Mouse (Mus musculus): ENCODE data around the gene Ttc34. TPM values are rescaled to one million over a fixed set of nuclear protein-coding genes. Genes with fewer than 3 reads are reported as not detected.

Ttc34 gene
- polyA plus RNA-seq, 1 experiment from 2014 or later: 0.32 TPM

GRCm38 (mm10) chr4:154895549-154895948 lies 58.3 kb downstream of the Ttc34 start:
- Histone ChIP-seq H3K27ac (replicated peaks; ENCODE audit: low read depth, low read length) (no peak overlapping the region), H3K4me2 (ENCODE audit: low read depth, severe bottlenecking) (no peak overlapping the region), H3K9me3 (ENCODE audit: control insufficient read depth, low read length) (no peaks in the 10 kb centered on the region), H3K36me3 (ENCODE audit: control insufficient read depth, insufficient read depth, low read length) (no peaks in the 10 kb centered on the region), H3K4me1 (ENCODE audit: control insufficient read depth, insufficient read depth, low read length) (peaks cover 11% of the 10 kb centered on the region), H3K9ac (ENCODE audit: low read length) (no peak overlapping the region), H3K4me3 (ENCODE audit: low read depth, low read length) (no peak overlapping the region), H3K27me3 (ENCODE audit: control insufficient read depth, insufficient read depth, low read length) (no peaks in the 10 kb centered on the region)
- WGBS: 78% methylated on average over 5 of the region's 5 CpGs
- ATAC-seq (ENCODE audit: insufficient number of reproducible peaks, low FRiP score, low TSS enrichment, low read depth) (no peak), DNase-seq (ENCODE audit: low spot score) (no peak)

GRCm38 (mm10) chr4:154897676-154898465 lies 60.6 kb downstream of the Ttc34 start:
- Histone ChIP-seq H3K4me3 (ENCODE audit: low read depth, low read length) (peak overlapping the region; percentile 49), H3K27ac (replicated peaks; ENCODE audit: low read depth, low read length) (no peak overlapping the region), H3K4me2 (ENCODE audit: low read depth, severe bottlenecking) (peak overlapping the region; percentile 80), H3K9me3 (ENCODE audit: control insufficient read depth, low read length) (no peaks in the 10 kb centered on the region), H3K9ac (ENCODE audit: low read length) (peak overlapping the region; percentile 59), H3K36me3 (ENCODE audit: control insufficient read depth, insufficient read depth, low read length) (no peaks in the 10 kb centered on the region), H3K4me1 (ENCODE audit: control insufficient read depth, insufficient read depth, low read length) (peaks cover 11% of the 10 kb centered on the region), H3K27me3 (ENCODE audit: control insufficient read depth, insufficient read depth, low read length) (no peaks in the 10 kb centered on the region)
- 71% methylated on average over 6 of the region's 6 CpGs for WGBS
- no peak for DNase-seq (ENCODE audit: low spot score)
- no peak for ATAC-seq (ENCODE audit: insufficient number of reproducible peaks, low FRiP score, low TSS enrichment, low read depth)

GRCm38 (mm10) chr4:154898506-154899446 lies 61.5 kb downstream of the Ttc34 start, which contains the start of gene Fam213b:
Gene Fam213b (minus strand): TSS chr4:154899135.
- peak within 1 kb of the TSS; percentile 59 for H3K9ac ChIP-seq (ENCODE audit: low read length)
- no peaks in the 10 kb centered on the region for H3K9me3 ChIP-seq (ENCODE audit: control insufficient read depth, low read length)
- 0 out of 2 replicates have a peak within 1 kb of the TSS, but pooled peaks have one; percentile 45 for H3K27ac ChIP-seq (replicated peaks; ENCODE audit: low read depth, low read length)
- H3K4me1 ChIP-seq (ENCODE audit: control insufficient read depth, insufficient read depth, low read length): peaks cover 11% of the 10 kb centered on the region
- peak; percentile 89 for DNase-seq (ENCODE audit: low spot score)
- WGBS: 3% methylated on average over 43 of the region's 43 CpGs
- peak within 1 kb of the TSS; percentile 49 for H3K4me3 ChIP-seq (ENCODE audit: low read depth, low read length)
- H3K27me3 ChIP-seq (ENCODE audit: control insufficient read depth, insufficient read depth, low read length): no peaks in the 10 kb centered on the region
- peak within 1 kb of the TSS; percentile 80 for H3K4me2 ChIP-seq (ENCODE audit: low read depth, severe bottlenecking)
- peak; percentile 94 for ATAC-seq (ENCODE audit: insufficient number of reproducible peaks, low FRiP score, low TSS enrichment, low read depth)
- no peaks in the 10 kb centered on the region for H3K36me3 ChIP-seq (ENCODE audit: control insufficient read depth, insufficient read depth, low read length)

GRCm38 (mm10) chr4:154902371-154902770 lies 65.1 kb downstream of the Ttc34 start:
- H3K9me3 ChIP-seq (ENCODE audit: control insufficient read depth, low read length): no peaks in the 10 kb centered on the region
- no peak overlapping the region for H3K27ac ChIP-seq (replicated peaks; ENCODE audit: low read depth, low read length)
- ATAC-seq (ENCODE audit: insufficient number of reproducible peaks, low FRiP score, low TSS enrichment, low read depth) (no peak), DNase-seq (ENCODE audit: low spot score) (no peak)
- H3K27me3 ChIP-seq (ENCODE audit: control insufficient read depth, insufficient read depth, low read length): no peaks in the 10 kb centered on the region
- H3K9ac ChIP-seq (ENCODE audit: low read length): no peak overlapping the region
- H3K4me1 ChIP-seq (ENCODE audit: control insufficient read depth, insufficient read depth, low read length): peaks cover 15% of the 10 kb centered on the region
- no peak overlapping the region for H3K4me3 ChIP-seq (ENCODE audit: low read depth, low read length)
- H3K36me3 ChIP-seq (ENCODE audit: control insufficient read depth, insufficient read depth, low read length): no peaks in the 10 kb centered on the region
- 87% methylated on average over 2 of the region's 2 CpGs for WGBS
- H3K4me2 ChIP-seq (ENCODE audit: low read depth, severe bottlenecking): no peak overlapping the region

- H3K4me3 ChIP-seq (ENCODE audit: low read depth, low read length): peak overlapping the region; percentile 35
- peak overlapping the region; percentile 71 for H3K4me2 ChIP-seq (ENCODE audit: low read depth, severe bottlenecking)
- DNase-seq (ENCODE audit: low spot score) (peak; percentile 86), ATAC-seq (ENCODE audit: insufficient number of reproducible peaks, low FRiP score, low TSS enrichment, low read depth) (peak; percentile 90)
- H3K27ac ChIP-seq (replicated peaks; ENCODE audit: low read depth, low read length): no peak overlapping the region
- no peaks in the 10 kb centered on the region for H3K9me3 ChIP-seq (ENCODE audit: control insufficient read depth, low read length)
- H3K27me3 ChIP-seq (ENCODE audit: control insufficient read depth, insufficient read depth, low read length): no peaks in the 10 kb centered on the region
- H3K4me1 ChIP-seq (ENCODE audit: control insufficient read depth, insufficient read depth, low read length): peaks cover 8% of the 10 kb centered on the region
- H3K36me3 ChIP-seq (ENCODE audit: control insufficient read depth, insufficient read depth, low read length): no peaks in the 10 kb centered on the region
- H3K9ac ChIP-seq (ENCODE audit: low read length): peak overlapping the region; percentile 60
- 2% methylated on average over 16 of the region's 16 CpGs for WGBS
Observed at GRCm38 (mm10) chr4:154904185-154905071, 67.2 kb downstream of the Ttc34 start.

- Histone ChIP-seq H3K4me1 (ENCODE audit: control insufficient read depth, insufficient read depth, low read length) (peaks cover 10% of the 10 kb centered on the region), H3K36me3 (ENCODE audit: control insufficient read depth, insufficient read depth, low read length) (no peaks in the 10 kb centered on the region), H3K4me2 (ENCODE audit: low read depth, severe bottlenecking) (no peak overlapping the region), H3K9me3 (ENCODE audit: control insufficient read depth, low read length) (no peaks in the 10 kb centered on the region), H3K27me3 (ENCODE audit: control insufficient read depth, insufficient read depth, low read length) (no peaks in the 10 kb centered on the region), H3K27ac (replicated peaks; ENCODE audit: low read depth, low read length) (no peak overlapping the region), H3K9ac (ENCODE audit: low read length) (no peak overlapping the region), H3K4me3 (ENCODE audit: low read depth, low read length) (no peak overlapping the region)
- WGBS: 52% methylated on average over 17 of the region's 17 CpGs
- DNase-seq (ENCODE audit: low spot score) (peak; percentile 84), ATAC-seq (ENCODE audit: insufficient number of reproducible peaks, low FRiP score, low TSS enrichment, low read depth) (peak; percentile 45; the same call in 1 of the 2 replicates)
Observed at GRCm38 (mm10) chr4:154907833-154908232, 70.6 kb downstream of the Ttc34 start.

GRCm38 (mm10) chr4:154908490-154908889 lies 71.2 kb downstream of the Ttc34 start:
- Histone ChIP-seq H3K9ac (ENCODE audit: low read length) (no peak overlapping the region), H3K27ac (replicated peaks; ENCODE audit: low read depth, low read length) (no peak overlapping the region), H3K4me1 (ENCODE audit: control insufficient read depth, insufficient read depth, low read length) (peaks cover 10% of the 10 kb centered on the region), H3K36me3 (ENCODE audit: control insufficient read depth, insufficient read depth, low read length) (no peaks in the 10 kb centered on the region), H3K4me2 (ENCODE audit: low read depth, severe bottlenecking) (no peak overlapping the region), H3K27me3 (ENCODE audit: control insufficient read depth, insufficient read depth, low read length) (no peaks in the 10 kb centered on the region), H3K9me3 (ENCODE audit: control insufficient read depth, low read length) (no peaks in the 10 kb centered on the region), H3K4me3 (ENCODE audit: low read depth, low read length) (no peak overlapping the region)
- WGBS: 89% methylated on average over 5 of the region's 5 CpGs
- DNase-seq (ENCODE audit: low spot score): no peak
- no peak for ATAC-seq (ENCODE audit: insufficient number of reproducible peaks, low FRiP score, low TSS enrichment, low read depth)
